Mouse (Mus musculus) cerebellum, adult 2 months (tissue): ENCODE data around the gene Tifab. TPM values are rescaled to one million over a fixed set of nuclear protein-coding genes. Genes with fewer than 3 reads are reported as not detected.

Experiments used
- DNase-seq, 2 experiments: peaks; one replicate each; pipeline ENCODE4 v3.0.0; 2021
- H3K27ac ChIP-seq: fragments of 200-500 bp; 2 replicates; pipeline ENCODE4 v1.5.1; 2012; ENCODE audit warnings: low read length, control low read depth, inconsistent platforms; ENCODE audit not compliant: insufficient read depth
- H3K27me3 ChIP-seq: fragments of 200-500 bp; 2 replicates; pipeline ENCODE4 v1.6.1; 2012; ENCODE audit warnings: inconsistent platforms, mild to moderate bottlenecking, low read length, moderate library complexity; ENCODE audit not compliant: control insufficient read depth, insufficient read depth
- H3K4me1 ChIP-seq: fragments of 200-500 bp; 2 replicates; pipeline ENCODE4 v1.6.1; 2011; ENCODE audit warnings: low read length; ENCODE audit not compliant: control insufficient read depth, insufficient read depth
- H3K4me3 ChIP-seq: fragments of 200-500 bp; replicated peaks from 2 replicates; pipeline ENCODE3; 2011; ENCODE audit warnings: mild to moderate bottlenecking, low read depth, low read length, control low read depth; ENCODE audit not compliant: insufficient read depth
- CTCF ChIP-seq: fragments of 200-500 bp; IDR thresholded peaks from 2 replicates; pipeline ENCODE4 v1.5.1; 2011; ENCODE audit warnings: low read depth, mild to moderate bottlenecking, control low read depth, low read length, moderate library complexity, borderline replicate concordance; ENCODE audit not compliant: insufficient read depth
- POLR2A ChIP-seq: fragments of 200-500 bp; IDR thresholded peaks from 2 replicates; pipeline ENCODE4 v1.6.1; 2011; ENCODE audit warnings: low read length, control low read depth, borderline replicate concordance; ENCODE audit not compliant: insufficient read depth
- WGBS: fragments of 180-500 bp; shearing (Covaris S2); methylation state at CpG from one replicate; pipeline ENCODE4 v1.1.7; 2018; 5-methylcytosine and 5-hydroxymethylcytosine counted together
- polyA plus RNA-seq: library from polyadenylated mRNA; depleted of rRNA; stranded (reverse); fragments of >200 nt; gene quantifications from 2 replicates; pipeline ENCODE4 v1.2.3, GENCODE M21; 2012

The Tifab gene
- polyA plus RNA-seq, 1 experiment: 0.84 TPM

GRCm38 (mm10) chr13:56155671-56156070 is 23.0 kb downstream of the Tifab start:
- no peaks in the 10 kb centered on the region for H3K27me3 ChIP-seq
- TF ChIP-seq CTCF (no peak), POLR2A (no peak)
- WGBS: 70% methylated on average over 7 of the region's 7 CpGs
- H3K4me1 ChIP-seq: no peaks in the 10 kb centered on the region
- no peak overlapping the region for H3K27ac ChIP-seq
- no peak for DNase-seq
- H3K4me3 ChIP-seq: no peak overlapping the region

- 34% methylated on average over 5 of the region's 5 CpGs for WGBS
- Histone ChIP-seq H3K4me1 (no peaks in the 10 kb centered on the region), H3K27ac (0 out of 2 replicates have a peak overlapping the region, but pooled peaks have one; percentile 19), H3K4me3 (no peak overlapping the region), H3K27me3 (no peaks in the 10 kb centered on the region)
- no peak for DNase-seq
- TF ChIP-seq CTCF (no peak), POLR2A (no peak)
Observed at GRCm38 (mm10) chr13:56155048-56155447, 23.6 kb downstream of the Tifab start.

DNA sequence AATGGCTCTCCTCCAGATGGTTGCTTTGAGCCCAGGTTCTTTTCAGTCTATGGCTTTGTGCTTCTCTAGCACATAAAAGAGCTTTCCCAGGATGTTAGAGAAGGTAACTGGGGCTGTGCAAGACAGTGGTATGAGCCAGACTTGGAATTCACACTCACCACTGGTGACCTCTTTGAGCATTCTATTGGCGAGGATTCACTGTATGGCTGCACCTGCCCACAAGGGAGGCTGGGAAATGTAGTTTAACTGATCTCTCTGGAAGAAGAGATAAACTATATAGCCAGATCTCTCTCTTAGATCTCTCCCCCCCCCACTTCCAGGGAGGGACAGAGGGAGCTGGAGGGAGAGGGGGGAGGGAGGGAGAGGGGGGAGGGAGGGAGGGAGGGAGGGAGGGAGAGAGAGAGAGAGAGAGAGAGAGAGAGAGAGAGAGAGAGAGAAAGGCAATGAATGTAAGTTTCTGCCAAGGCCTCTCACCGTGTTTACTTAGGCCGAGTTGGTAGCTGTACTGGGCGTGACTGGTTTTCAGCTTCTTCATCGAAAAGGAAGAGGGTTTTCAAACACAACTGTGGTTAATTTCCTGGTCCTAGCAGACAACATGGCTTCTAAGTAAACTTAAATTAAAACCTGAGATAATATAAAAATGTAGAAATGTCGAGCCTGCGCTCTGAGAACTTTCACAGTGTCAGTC is 25.8 kb downstream of the Tifab start:
- no peak overlapping the region for H3K4me3 ChIP-seq
- H3K4me1 ChIP-seq: no peaks in the 10 kb centered on the region
- DNase-seq: no peak
- H3K27me3 ChIP-seq: no peaks in the 10 kb centered on the region
- no peak for TF ChIP-seq CTCF
- no peak for TF ChIP-seq POLR2A
- WGBS: 83% methylated on average over 7 of the region's 7 CpGs
- H3K27ac ChIP-seq: no peak overlapping the region

DNA sequence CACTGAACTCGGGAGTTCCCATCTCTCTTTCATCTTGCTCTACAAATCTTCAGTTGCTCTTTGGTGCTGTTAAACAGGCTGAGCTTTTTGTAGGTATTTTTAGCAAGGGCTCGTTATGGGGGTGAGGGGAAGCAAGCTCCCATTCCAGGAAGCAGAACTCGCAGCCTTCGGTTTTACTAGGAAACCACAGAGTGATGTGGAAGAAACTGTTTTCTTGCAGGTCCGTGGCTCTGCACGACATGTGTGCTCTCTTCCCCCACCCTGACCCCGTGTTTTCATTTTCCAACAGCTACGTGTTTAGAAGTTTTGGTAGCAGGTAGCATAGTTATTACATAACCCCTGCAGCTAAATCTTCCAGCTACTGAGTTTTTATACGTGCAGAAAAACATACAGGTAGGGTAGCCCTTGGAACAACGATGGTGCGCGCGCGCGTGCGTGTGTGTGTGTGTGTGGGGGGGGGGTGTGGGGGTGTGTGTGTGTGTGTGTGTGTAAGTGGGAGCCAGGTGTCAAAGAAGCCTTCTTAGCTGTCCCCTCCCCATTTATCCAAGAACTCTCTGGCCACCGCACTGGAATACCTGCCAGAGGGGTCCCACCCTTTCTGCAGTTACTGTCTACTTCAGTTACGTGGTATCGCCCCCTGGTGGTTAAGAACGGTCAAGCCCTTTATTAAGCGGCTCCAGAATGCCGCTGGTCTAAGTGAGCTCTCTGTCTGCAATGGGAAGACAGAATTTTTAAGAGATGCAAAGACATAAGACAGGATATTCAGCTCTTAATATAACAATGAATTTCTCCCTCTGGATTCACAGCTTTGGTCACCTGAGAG is 27.1 kb downstream of the Tifab start:
- DNase-seq: peak; percentile 39 to 41
- Histone ChIP-seq H3K27me3 (no peaks in the 10 kb centered on the region), H3K4me3 (no peak overlapping the region), H3K27ac (no peak overlapping the region), H3K4me1 (no peaks in the 10 kb centered on the region)
- WGBS: 54% methylated on average over 22 of the region's 22 CpGs
- TF ChIP-seq POLR2A: no peak
- TF ChIP-seq CTCF: peak; percentile 51; the same call in 1 of the 2 replicates

GRCm38 (mm10) chr13:56145523-56145922 is 33.2 kb downstream of the Tifab start:
- WGBS: 36% methylated on average over 3 of the region's 3 CpGs
- Histone ChIP-seq H3K27ac (no peak overlapping the region), H3K4me3 (no peak overlapping the region), H3K27me3 (no peaks in the 10 kb centered on the region; the same call in 1 of the 2 replicates), H3K4me1 (no peaks in the 10 kb centered on the region)
- DNase-seq: no peak
- TF ChIP-seq CTCF (peak; percentile 22; the same call in 1 of the 2 replicates), POLR2A (no peak)

GRCm38 (mm10) chr13:56144021-56144420 is 34.7 kb downstream of the Tifab start:
- no peaks in the 10 kb centered on the region; the same call in 1 of the 2 replicates for H3K27me3 ChIP-seq
- TF ChIP-seq CTCF: no peak
- no peak for TF ChIP-seq POLR2A
- H3K4me1 ChIP-seq: no peaks in the 10 kb centered on the region
- no peak overlapping the region for H3K4me3 ChIP-seq
- no peak overlapping the region for H3K27ac ChIP-seq
- WGBS: 70% methylated on average over 2 of the region's 2 CpGs
- DNase-seq: no peak

DNA sequence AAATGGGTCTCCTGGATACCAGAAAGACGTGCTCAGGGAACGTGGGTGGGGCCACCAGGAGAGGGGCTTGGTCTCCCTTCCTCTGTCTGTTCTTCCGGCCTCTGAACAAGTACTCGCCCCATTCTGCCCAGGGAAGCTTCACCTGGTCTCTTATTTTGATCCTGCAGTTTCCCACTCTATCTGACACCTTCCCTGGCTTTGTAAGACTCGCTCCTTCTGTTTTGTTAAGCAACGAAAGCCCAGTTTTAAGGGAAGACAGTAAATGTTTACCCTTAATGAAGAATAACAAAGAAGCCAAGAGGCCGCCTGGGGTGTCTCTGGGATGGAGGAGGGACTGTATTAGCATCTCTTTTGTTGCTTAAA is 35.6 kb downstream of the Tifab start:
- TF ChIP-seq CTCF: no peak
- TF ChIP-seq POLR2A: no peak
- no peak overlapping the region for H3K27ac ChIP-seq
- no peaks in the 10 kb centered on the region for H3K4me1 ChIP-seq
- H3K4me3 ChIP-seq: no peak overlapping the region
- DNase-seq: no peak
- 30% methylated on average over 7 of the region's 7 CpGs for WGBS
- no peaks in the 10 kb centered on the region; the same call in 1 of the 2 replicates for H3K27me3 ChIP-seq

DNA sequence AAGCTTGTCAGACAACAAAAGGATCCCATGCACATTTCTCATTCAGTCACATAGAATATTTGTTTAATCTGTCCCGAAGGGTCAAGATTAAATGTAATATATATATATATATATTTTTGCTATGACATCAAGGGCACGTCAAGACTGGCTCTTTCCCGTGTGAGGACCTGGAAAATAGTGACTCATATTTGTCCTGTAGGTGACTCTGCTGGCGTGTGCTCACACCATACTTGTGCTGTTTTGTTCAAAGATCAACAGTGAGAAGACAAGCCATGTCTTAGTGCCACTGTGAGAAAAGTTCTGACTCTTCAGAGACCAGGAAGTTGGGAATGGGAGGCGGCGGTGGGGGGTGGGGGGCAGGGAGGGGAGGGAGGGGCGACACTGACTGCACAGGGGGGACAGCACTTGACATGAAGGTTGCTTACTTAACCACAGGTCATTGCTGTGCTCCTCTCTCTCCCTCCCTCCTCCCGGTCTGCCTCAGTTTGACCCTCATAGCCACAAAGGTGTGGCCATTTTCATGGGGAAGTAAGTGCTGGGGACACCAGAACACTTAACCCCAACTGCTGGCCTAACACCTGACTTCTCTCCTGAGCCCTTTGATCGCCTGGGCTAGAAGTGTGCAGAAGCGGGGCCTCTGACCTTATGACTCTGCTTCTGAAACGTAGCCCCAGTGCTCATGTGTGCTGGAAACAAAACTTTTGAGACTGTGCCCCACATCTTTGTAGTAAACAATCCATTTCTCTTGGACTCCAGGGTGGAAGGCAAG is 36.1 kb downstream of the Tifab start:
- H3K4me3 ChIP-seq: no peak overlapping the region
- no peak for DNase-seq
- no peaks in the 10 kb centered on the region for H3K4me1 ChIP-seq
- 42% methylated on average over 11 of the region's 11 CpGs for WGBS
- no peak for TF ChIP-seq CTCF
- no peak for TF ChIP-seq POLR2A
- H3K27me3 ChIP-seq: no peaks in the 10 kb centered on the region; the same call in 1 of the 2 replicates
- H3K27ac ChIP-seq: no peak overlapping the region
